Mouse (Mus musculus): ENCODE measurements at regions not wholly inside any gene's neighbourhood (a gene's known extent, or its start where the extent isn't known, plus 50 kb on each side); places are given as distances from the start of the nearest gene placed in this dataset.
A peak's percentile ranks its signal among the peaks of the same experiment; 100 is the strongest.

DNA sequence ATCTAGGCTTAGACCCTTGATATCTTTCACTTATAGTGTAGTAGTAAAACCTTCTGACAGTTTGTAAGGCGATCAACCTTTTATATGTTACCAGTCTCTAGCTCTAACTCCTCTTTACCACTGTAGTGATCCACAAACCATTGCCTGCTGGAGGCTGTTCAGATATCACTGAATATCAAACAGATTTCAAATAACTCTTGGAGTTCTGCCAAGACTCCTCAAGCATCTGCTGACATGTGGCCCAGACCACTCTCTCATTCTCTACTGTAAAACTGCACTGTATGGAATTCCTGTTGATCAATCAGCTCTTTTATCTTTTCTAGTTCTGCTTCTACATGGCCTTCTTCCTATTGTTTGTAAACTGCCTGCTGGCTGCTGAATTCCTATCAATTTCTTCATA lies 389.2 kb downstream of the Lrfn5 start:
- no peak for DNase-seq (ENCODE audit: low read depth, low spot score)

DNA sequence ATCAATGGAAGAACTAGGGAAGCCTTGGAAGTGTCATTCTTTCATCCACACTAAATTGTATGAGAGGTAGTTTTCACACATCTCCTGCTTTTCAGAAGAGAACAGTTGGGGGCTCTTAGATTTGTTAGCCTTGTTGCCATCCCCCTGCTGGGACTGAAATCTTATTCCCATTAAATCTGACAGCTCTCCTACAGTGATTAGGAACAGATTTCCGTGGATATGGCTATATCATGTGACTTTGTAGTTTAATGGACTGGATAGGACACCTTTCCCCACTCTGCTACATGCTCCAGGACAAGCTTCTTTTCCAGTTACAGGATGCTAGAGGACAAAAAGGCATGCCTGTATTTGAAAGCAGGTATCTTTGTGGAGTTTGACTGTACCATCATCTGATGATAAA lies 400.4 kb downstream of the Lrfn5 start:
- DNase-seq (ENCODE audit: low read depth, low spot score), result peak; percentile 0

DNA sequence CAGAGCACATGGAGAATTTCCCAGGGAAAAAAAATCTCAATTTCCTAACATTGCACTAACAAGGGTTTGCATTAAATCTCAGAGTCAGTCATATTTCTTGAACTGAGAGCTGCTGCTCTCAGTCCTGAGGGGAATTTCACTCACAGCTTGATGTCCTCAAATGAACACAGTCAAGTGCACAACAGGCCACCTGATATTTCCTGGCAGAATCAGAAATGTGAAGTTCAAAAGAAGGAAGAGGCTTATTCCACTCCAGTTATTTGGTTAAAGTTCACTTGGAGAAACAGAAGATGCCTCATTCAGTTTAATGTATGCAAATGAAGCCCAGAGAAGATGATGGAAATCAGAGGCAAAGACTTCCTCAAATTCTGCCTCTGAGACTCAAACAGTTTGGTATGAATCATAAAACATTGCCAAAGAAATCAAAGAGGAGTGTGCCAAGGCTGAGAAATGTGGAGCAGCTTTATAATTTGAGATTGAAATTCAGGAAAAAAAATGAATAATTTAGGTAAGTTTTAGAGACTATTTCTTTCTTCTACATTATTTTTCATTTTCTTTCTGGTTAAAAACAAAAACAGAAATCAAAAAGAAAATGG lies 402.4 kb downstream of the Lrfn5 start:
- peak; percentile 51 for DNase-seq (ENCODE audit: low read depth, low spot score)

Measured in brain, adult 2 months (tissue).